ENCODE assay signal across 7 mouse cellular contexts in genomic region chr10:80172527-80173292, GRCm38 (mm10). TPM values are rescaled to one million over a fixed set of nuclear protein-coding genes. Genes with fewer than 3 reads are reported as not detected.
A peak's percentile ranks its signal among the peaks of the same experiment; 100 is the strongest.
DNase-seq lines count a peak whose midpoint lies in the region; ATAC-seq and TF ChIP-seq lines count a peak whose summit lies in the region.

Gene 1600002K03Rik (plus strand): TSS chr10:80172944.

- no peaks in the 10 kb centered on the region for H3K9me3 ChIP-seq in embryonic facial prominence, embryonic 10.5 days
- no peaks in the 10 kb centered on the region for H3K9me3 ChIP-seq in midbrain, embryonic 11.5 days (ENCODE audit: control insufficient read depth, low read length)

- 10% methylated on average over 35 of the region's 35 CpGs for WGBS in embryonic facial prominence, embryonic 10.5 days
- 9% methylated on average over 33 of the region's 35 CpGs for WGBS in midbrain, embryonic 11.5 days
- WGBS in small intestine, adult 2 months = 7% methylated on average over 35 of the region's 35 CpGs

- peak within 1 kb of the TSS; percentile 67 for H3K4me3 ChIP-seq in embryonic facial prominence, embryonic 10.5 days
- H3K4me3 ChIP-seq in midbrain, embryonic 11.5 days (ENCODE audit: low read depth, low read length) = peak within 1 kb of the TSS; percentile 49
- H3K4me3 ChIP-seq in small intestine, adult 2 months (ENCODE audit: low read depth, low read length) = peak within 1 kb of the TSS; percentile 79

- TF ChIP-seq POLR2A in small intestine, adult 2 months (IDR thresholded peaks at IDR 0.05; ENCODE audit: low read depth, low read length) = peak; percentile 37

- no peak for TF ChIP-seq CTCF in small intestine, adult 2 months (IDR thresholded peaks at IDR 0.05; ENCODE audit: extremely low read depth, insufficient read length, insufficient replicate concordance, low read depth, low read length)

- peaks cover 39% of the 10 kb centered on the region for H3K36me3 ChIP-seq in embryonic facial prominence, embryonic 10.5 days (replicated peaks)
- peaks cover 22% of the 10 kb centered on the region for H3K36me3 ChIP-seq in midbrain, embryonic 11.5 days (ENCODE audit: control insufficient read depth, insufficient read depth, low read length)
- peaks cover 24% of the 10 kb centered on the region for H3K36me3 ChIP-seq in small intestine, adult 2 months (ENCODE audit: control insufficient read depth, insufficient read depth, low read length)

- peak; percentile 88 for DNase-seq in adrenal gland, adult 8-10 months
- peak; percentile 91 for DNase-seq in embryonic facial prominence, embryonic 10.5 days (ENCODE audit: low spot score)
- peak; percentile 91 for DNase-seq in kidney, adult 11 months
- DNase-seq in left cerebral cortex, postnatal 4 days = peak; percentile 87
- DNase-seq in midbrain, embryonic 11.5 days (ENCODE audit: low spot score, missing footprints) = peak; percentile 99

- H3K27ac ChIP-seq in embryonic facial prominence, embryonic 10.5 days (replicated peaks) = peak within 1 kb of the TSS; percentile 87
- peak within 1 kb of the TSS; percentile 55 for H3K27ac ChIP-seq in midbrain, embryonic 11.5 days (ENCODE audit: low read depth, low read length)
- H3K27ac ChIP-seq in small intestine, adult 2 months (ENCODE audit: insufficient read depth, low read depth, low read length) = peak within 1 kb of the TSS; percentile 85

- H3K9ac ChIP-seq in midbrain, embryonic 11.5 days (ENCODE audit: low read length) = peak within 1 kb of the TSS; percentile 61

- no peaks in the 10 kb centered on the region for H3K27me3 ChIP-seq in embryonic facial prominence, embryonic 10.5 days (replicated peaks; ENCODE audit: low read depth, poor library complexity, severe bottlenecking)
- no peaks in the 10 kb centered on the region for H3K27me3 ChIP-seq in midbrain, embryonic 11.5 days (ENCODE audit: control insufficient read depth, insufficient read depth, low read length)
- H3K27me3 ChIP-seq in small intestine, adult 2 months (ENCODE audit: control insufficient read depth, insufficient read depth, low read length) = no peaks in the 10 kb centered on the region

- peaks cover 72% of the 10 kb centered on the region for H3K4me1 ChIP-seq in embryonic facial prominence, embryonic 10.5 days
- H3K4me1 ChIP-seq in midbrain, embryonic 11.5 days (ENCODE audit: control insufficient read depth, insufficient read depth, low read length) = peaks cover 37% of the 10 kb centered on the region
- H3K4me1 ChIP-seq in small intestine, adult 2 months (ENCODE audit: control insufficient read depth, insufficient read depth, insufficient read length, low read length) = peaks cover 11% of the 10 kb centered on the region

- ATAC-seq in granulocyte monocyte progenitor cell, adult 5-6 weeks (replicated peaks; ENCODE audit: poor library complexity, severe bottlenecking) = peak; percentile 69
- ATAC-seq in midbrain, embryonic 11.5 days (ENCODE audit: low FRiP score) = peak; percentile 67

- intact Hi-C loops in left cerebral cortex, postnatal 4 days (cut with DNase I) = no loop called here

- H3K4me2 ChIP-seq in midbrain, embryonic 11.5 days = peak within 1 kb of the TSS; percentile 65

RNA-seq across cellular contexts. Expression of gene 1600002K03Rik, which starts in this region (rescaled TPM):
- 10 to 100 TPM; 18.1 to 22.1 (median 21.7) TPM for total RNA-seq in adrenal gland, adult 8-10 months (2022)
- 10.8 and 12.0 TPM in 2 replicates for polyA plus RNA-seq in embryonic facial prominence, embryonic 10.5 days (2016; fragmentation: Nextera tagmentation; extraction: Ambion mirVana)
- 17.2 and 43.4 TPM in 2 replicates for total RNA-seq in granulocyte monocyte progenitor cell, adult 5-6 weeks (2014; fragmentation: Nextera tagmentation)
- total RNA-seq in granulocyte monocyte progenitor cell, adult 5-6 weeks (2017) = 11.2 and 11.5 TPM in 2 replicates
- 1 to 10 TPM; 6.0 to 6.1 TPM for total RNA-seq in left cerebral cortex, postnatal 4 days (2021)
- polyA plus RNA-seq in midbrain, embryonic 11.5 days (2014; fragmentation: Nextera tagmentation; extraction: Ambion mirVana) = 8.0 and 8.7 TPM in 2 replicates
- 6.8 and 9.0 TPM in 2 replicates for polyA plus RNA-seq in small intestine, adult 2 months (2012; rRNA removed)

Comparison
In these comparisons a context has a peak if more than half of its experiments do, and no peak if none do; other contexts are left out.
1. Peak in every context shown above with its lines: DNase-seq, ATAC-seq, H3K4me3 ChIP-seq and H3K27ac ChIP-seq.